Mouse (Mus musculus) brain, embryonic 14.5 days (tissue): ENCODE results near the gene Tfrc. TPM values are rescaled to one million over a fixed set of nuclear protein-coding genes. Genes with fewer than 3 reads are reported as not detected.

ENCODE experiments used
- DNase-seq: peaks from one replicate; pipeline ENCODE4 v3.0.0-alpha.2; 2011; ENCODE audit warnings: low read depth
- CTCF ChIP-seq: fragments of 200-500 bp; IDR thresholded peaks from 2 replicates; pipeline ENCODE4 v1.5.1; 2012; ENCODE audit warnings: inconsistent platforms, mild to moderate bottlenecking, moderate library complexity, borderline replicate concordance; ENCODE audit not compliant: insufficient read depth, insufficient read length; ENCODE audit errors: extremely low read depth
- POLR2A ChIP-seq: fragments of 200-500 bp; IDR thresholded peaks from 2 replicates; pipeline ENCODE4 v1.6.1; 2012; ENCODE audit warnings: mild to moderate bottlenecking, inconsistent platforms, borderline replicate concordance; ENCODE audit not compliant: poor library complexity, insufficient read depth, insufficient read length, severe bottlenecking; ENCODE audit errors: extremely low read depth
- polyA plus RNA-seq: library from polyadenylated mRNA; depleted of rRNA; stranded (reverse); fragments of >200 nt; gene quantifications from 2 replicates; pipeline ENCODE4 v1.2.3, GENCODE M21; 2012; rRNA removed

The Tfrc gene
- polyA plus RNA-seq, 1 experiment, result 49.0 TPM

DNA sequence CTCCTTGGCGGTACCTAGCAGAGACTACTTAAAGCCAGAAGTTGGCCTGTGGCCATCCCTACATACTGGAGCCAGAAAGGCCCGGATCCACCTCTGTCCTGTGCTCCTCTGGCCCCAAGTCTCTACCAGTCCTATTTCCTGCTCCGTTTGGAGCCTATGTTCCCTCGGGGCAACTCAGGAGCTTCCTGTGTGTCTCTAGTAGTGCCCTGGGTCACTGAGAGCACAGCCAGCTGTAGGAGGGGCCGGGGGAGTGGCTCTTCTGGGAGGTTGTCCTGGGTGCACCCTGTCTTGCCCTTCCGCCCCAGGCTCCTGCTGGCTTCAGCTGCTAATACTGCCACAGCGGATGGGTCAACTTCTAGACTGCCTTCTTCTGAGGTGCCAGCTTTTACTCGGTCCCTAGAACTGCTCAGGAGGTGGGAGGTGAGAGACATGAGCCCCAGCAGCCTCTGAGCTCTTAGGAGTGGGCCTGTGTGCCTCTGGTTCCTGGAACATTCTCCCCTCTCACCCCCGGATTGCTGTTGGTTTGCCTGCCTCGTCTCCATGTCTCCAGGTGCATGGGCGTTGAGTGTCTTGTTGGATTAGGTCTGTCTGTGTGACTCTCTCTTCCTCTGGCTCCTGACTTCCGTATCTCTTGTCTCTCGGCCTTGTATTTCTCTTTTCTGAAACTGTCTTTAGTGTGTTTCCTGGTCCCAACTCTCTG, 64.3 kb downstream of the Tfrc start:
- DNase-seq, result no peak
- TF ChIP-seq CTCF (no peak), POLR2A (no peak)

DNA sequence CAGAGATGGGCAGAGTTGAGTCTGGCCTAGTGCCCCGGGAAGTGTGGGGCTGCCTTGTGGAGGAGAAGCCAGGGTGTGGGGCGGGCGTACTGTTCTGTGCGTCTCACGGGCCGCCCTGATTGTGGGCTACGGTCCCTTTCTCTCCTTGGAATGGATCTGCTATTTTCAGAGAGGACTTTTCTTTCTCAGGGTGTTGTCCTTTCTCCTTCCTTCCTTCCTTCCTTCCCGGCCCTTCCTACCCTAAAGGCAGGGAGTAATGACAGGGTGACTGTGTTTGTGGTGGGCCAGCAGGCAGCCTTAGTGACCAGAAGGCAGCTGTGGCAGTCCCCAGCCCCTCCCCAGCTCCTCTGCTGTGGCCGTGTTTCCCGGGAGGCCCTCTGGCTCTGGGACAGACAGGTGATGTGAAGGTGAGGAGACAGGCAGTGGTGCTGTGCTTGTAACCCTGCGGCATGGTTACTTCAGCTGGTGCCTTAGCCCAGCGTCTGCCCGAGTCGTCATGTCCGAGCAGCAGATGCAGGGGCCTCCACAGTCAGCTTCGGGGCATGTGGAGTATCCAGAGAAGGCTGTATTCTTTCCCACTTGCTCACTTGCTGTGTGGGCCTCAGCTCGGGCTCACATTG, 65.5 kb downstream of the Tfrc start:
- DNase-seq, result no peak
- TF ChIP-seq CTCF, result no peak
- TF ChIP-seq POLR2A, result no peak

DNA sequence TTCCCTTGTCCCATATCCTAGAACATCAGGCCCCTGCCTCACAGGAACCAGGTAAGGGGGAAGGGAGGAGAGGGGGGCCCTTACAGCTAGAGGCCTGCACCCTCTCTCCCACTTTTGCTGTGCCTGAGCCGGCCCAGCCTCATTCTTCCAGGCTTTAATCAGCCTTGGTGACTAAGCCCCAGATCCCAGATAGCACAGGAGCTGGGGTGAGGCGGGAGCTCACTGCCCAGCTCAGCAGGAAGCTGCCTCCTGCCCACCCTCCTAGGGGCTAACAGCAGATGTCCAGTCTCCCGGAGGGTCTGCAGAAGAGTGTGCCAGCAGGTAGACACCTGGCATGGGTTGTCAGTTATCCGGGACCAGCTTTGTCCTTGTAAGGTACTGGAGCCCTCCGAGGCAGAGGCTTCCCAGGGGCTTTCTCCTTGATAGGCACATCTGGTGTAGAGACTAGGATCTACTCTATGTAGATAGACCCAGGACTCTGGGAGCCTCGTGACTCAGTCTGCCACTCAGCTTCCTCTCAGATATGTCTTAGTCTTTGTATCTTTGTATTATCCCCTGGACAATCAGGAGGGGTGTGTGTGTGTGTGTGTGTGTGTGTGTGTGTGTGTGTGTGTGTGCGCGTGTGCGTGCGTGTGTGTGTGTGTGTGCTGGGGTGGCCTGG, 68.5 kb downstream of the Tfrc start:
- DNase-seq, result no peak

DNA sequence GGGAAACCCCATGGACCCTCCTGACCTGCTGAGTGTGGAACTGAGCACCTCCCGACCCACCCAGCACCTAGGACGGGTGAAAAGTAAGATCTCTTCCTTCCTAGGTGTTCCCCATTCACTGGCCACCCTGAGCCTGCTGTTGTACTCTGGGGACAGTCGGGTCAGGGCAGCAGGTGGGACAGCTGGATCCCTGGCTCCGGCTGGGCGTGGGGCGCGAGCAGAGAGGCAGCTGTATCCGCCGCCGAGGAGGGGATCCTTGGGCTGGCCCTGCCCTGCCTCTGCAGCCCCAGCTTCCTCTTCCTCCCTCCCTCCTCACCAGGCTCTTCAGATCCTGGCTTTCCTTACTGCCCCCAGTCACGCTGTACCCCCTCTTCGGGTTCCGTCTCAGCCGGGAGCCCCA, 69.2 kb downstream of the Tfrc start:
- TF ChIP-seq POLR2A (no peak), CTCF (no peak)
- no peak for DNase-seq

More for the DNA sequence above, 68.5 kb downstream of the Tfrc start:
- TF ChIP-seq CTCF (no peak), POLR2A (no peak)

DNA sequence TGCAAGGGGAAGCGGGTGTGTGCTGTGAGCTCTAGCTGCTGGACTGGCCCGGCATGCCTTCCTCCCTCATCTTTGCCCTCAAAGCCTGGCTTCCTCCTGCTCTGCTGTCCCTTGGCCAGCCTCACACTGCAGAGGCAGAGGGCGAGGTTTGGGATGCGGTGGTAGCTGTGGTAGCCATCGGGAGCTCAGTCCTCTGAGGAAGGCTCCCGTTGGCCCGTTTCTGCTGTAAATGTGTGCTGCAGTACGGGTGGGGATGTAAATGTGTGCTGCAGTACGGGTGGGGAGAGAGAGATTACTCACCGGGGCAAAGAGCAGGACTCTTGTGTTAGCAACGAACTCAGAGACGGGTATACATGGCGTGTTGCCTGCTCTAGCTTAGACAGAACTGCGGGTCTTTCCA, 70.1 kb downstream of the Tfrc start:
- TF ChIP-seq POLR2A (no peak), CTCF (no peak)
- no peak for DNase-seq

DNA sequence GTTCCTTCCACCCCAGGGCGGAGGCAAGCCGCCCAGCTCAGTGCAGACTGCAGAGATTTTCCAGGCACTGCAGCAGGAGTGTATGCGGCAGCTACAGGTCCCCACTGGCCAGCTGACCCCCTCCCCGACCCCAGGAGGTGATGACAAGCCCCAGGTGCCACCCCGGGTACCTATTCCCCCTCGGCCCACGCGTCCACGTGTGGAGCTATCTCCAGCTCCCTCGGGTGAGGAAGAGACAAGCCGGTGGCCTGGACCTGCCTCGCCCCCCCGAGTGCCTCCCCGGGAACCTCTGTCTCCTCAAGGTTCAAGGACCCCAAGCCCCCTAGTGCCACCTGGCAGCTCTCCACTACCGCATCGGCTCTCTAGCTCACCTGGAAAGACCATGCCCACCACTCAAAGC, 71.3 kb downstream of the Tfrc start:
- no peak for TF ChIP-seq POLR2A
- no peak for TF ChIP-seq CTCF
- no peak for DNase-seq

DNA sequence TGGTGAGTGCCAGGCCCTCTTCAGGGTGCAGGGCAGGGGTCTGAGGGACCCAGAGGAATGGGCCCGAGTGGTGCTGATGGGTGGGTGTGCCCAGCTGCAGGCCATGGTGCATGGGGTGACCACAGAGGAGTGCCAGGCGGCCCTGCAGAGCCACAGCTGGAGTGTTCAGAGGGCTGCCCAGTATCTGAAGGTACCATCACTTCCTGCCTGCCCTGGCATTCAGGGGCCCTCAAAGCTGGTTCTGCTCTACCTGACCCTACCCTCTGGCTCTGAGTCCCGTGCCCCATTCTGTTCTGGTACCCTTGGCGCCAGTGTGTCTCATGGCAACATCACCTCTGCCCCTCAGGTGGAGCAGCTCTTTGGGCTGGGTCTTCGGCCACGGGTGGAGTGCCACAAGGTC, 72.1 kb downstream of the Tfrc start:
- TF ChIP-seq POLR2A, result no peak
- TF ChIP-seq CTCF, result no peak
- DNase-seq, result no peak

DNA sequence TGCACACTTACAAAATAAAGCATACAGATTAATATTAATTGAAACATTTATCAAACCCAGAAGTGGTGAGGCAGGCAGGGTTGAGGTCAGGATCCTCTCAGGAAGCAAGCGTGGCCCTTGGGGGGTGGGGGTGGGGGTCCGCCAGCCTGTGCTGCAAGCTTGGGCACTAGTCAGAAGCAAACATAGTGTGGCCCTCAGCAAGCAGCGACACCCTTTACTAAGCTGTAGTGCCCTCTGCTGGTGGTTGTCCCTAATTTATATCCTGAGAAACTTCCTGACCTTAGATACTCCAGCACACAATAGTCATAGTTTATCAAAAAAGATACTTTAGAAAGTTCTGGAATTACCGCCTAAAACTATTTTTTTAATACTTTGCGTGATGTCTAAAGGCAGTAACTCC, 73.5 kb downstream of the Tfrc start:
- peak; percentile 85 for DNase-seq
- peak; percentile 70; the same call in 1 of the 2 replicates for TF ChIP-seq CTCF
- no peak for TF ChIP-seq POLR2A

Other genes with a start within 250 kb of the Tfrc start
- 0.10 TPM in 1 of 2 replicates, not detected in the other for gene Tm4sf19, start 208.4 kb upstream of the Tfrc start, polyA plus RNA-seq
- 19.1 and 23.6 TPM in 2 replicates for gene Tctex1d2, start 189.2 kb upstream of the Tfrc start, polyA plus RNA-seq
- 28.1 and 37.2 TPM in 2 replicates for gene Pcyt1a, start 178.0 kb upstream of the Tfrc start, polyA plus RNA-seq
- gene Slc51a, start 121.0 kb upstream of the Tfrc start, polyA plus RNA-seq, result 0.04 and 0.06 TPM in 2 replicates
- gene Zdhhc19, start 112.7 kb upstream of the Tfrc start, polyA plus RNA-seq, result 0.15 TPM in 1 of 2 replicates, not detected in the other
- 127 and 134 TPM in 2 replicates for gene Tnk2, start 35.0 kb downstream of the Tfrc start, polyA plus RNA-seq
- gene Muc4, start 127.0 kb downstream of the Tfrc start, polyA plus RNA-seq, result 0.01 and 0.07 TPM in 2 replicates
- gene Muc20, start 188.5 kb downstream of the Tfrc start, polyA plus RNA-seq, result 0.03 and 0.05 TPM in 2 replicates
- gene Smbd1, start 201.6 kb downstream of the Tfrc start, polyA plus RNA-seq, result not detected in 2 replicates